Mouse (Mus musculus): ENCODE results near the gene Spc25. TPM values are rescaled to one million over a fixed set of nuclear protein-coding genes. Genes with fewer than 3 reads are reported as not detected.

Spc25 gene
- total RNA-seq, 2 experiments from 2014 or later, result 4.0 to 5.0 TPM

DNA sequence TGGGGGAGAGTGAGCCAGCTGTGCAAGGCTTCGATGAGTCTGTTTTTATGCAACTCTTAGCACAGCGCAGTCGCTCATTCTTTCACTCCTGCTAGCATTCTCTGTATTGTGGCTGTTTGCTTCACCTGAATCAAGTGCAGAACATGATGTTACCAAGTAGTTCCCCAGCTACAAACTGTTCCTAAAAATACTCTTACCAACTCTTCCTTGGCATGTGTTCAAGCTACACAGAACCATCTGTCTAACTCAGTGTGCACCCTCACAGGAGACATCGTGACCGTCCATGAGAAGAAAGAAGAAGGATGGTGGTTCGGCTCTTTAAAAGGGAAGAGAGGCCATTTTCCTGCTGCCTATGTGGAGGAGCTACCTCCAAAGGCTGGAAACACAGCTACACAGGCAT is 17.3 kb downstream of the Spc25 start:
- DNase-seq (ENCODE audit: low spot score in 2 of 2), result no peak

DNA sequence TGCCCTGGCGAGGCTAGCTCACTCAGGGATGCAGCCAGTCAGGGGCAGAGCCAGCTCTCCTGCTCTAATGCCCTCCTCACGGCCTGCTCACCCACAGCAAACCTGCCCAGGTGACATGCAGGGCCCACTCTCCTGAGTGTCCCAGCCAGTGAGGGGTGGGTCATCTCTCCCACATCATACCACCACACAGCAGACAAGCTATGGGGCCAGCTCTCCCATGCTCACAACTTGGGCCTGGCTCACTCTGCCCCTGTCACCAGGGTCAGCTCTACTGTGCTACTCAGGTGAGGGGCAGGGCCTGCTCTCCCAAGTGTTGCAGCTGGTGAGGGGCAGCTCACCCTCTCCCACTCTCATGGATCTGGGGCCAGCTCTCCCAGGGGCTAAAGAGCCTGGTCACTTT is 18.0 kb downstream of the Spc25 start:
- no peak for DNase-seq (ENCODE audit: low spot score in 2 of 2)

DNA sequence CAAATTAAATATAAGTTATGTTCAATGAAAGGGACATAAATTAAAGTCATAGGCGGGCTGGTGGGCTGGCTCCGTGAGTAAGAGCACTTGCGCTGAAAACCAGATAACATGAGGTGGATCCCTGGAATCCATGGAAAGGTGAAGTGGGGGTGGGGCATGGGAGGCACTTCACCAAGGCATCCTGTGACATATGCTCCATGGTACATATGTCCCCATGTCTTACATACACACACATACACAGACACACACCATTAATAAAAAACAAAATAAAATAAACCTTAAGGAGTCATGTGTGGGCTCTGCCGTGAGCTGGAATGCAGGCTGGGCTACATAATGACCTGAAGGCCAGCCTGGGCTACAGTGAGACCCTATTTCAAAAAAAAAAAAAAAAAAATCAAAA is 26.3 kb downstream of the Spc25 start:
- no peak for DNase-seq (ENCODE audit: low spot score in 2 of 2)

DNA sequence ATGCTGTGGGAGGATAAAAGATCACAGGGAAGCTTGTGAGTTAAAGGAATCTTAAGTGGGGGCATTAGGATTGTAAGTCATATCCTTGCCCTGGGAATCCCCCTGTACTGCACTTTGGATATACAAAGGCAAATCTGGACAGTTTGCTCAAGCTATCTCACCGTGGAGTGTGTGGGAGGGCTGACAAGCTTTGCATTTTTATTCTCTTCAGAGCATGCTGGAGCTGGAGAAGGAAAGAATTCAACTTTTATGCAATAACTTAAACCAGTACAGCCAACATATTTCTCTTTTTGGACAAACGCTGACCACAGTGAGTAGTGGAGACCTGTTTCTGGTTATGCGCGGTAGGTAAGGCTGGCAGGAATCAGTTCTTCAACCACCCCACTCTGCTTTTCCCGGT is 30.7 kb downstream of the Spc25 start:
- no peak for DNase-seq (ENCODE audit: low spot score in 2 of 2)

DNA sequence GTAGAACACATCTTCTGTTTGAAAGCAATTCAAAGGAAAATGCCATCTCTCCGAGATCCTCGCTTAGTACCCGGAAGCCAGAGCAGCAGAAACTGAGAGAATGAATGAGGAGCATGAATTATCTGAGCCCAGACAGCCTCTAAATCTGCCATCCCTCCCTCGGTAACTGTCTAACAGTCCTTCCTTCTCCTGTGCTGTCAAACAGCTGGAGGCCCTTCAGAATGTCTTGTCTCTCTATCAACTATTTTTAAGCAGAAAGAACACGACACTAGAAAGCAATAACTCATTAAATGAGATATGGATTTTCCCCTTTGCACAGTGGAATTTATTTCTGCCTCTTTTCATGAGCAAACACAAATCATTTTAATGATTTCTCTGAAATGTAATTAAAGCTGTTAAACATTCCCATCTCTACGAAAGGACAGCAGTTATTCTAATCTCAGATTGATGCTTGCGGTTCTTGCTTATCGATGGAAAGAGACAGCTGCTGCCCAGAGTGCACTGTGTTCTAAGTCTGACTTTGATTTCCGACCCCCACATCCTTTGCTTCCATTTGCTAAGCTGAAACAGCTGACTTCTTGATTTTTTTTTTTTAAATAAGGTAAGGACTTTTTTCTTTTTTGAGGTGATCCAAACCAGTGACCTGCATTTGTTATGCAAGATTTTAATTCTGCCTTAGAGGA is 35.5 kb downstream of the Spc25 start:
- no peak for DNase-seq (ENCODE audit: low spot score in 2 of 2)

DNA sequence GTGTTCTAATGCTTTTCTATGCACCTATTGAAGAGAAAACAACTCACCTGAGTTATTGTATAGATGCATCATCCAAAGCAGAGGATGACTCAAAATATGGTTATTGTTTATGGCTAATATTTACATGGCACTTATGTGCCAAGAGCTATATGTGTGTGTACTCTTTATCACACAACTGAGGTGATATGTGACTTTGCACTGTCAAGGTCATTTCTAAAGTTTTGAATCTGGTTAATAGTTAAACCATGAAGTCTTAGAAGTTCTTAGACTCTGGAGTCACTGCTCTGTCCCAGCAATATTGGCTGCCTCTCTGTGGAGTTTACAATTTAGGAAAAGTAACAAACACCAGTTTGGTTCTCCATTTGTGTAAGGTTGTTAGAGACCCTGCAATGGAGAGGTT is 47.1 kb downstream of the Spc25 start:
- DNase-seq (ENCODE audit: low spot score in 2 of 2), result no peak

DNA sequence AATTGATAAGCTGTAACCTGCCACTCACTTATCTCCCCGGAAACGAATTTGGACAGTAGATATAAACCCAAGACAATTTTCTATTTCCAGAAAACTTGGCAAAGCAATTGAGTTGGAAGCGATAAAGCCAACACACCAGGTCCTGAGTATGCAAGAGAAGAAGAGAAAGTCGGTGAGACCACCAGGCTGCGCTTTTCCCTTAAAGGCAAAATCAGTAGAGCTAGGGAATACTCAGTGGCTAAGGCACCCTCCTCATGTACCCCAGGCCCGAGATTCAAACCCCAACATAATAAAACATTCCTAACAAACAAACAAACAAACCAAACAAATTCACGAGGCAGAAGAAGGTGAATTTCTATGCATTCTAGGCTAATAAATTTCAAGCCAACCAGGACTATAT is 49.7 kb downstream of the Spc25 start:
- DNase-seq (ENCODE audit: low spot score in 2 of 2), result no peak

DNA sequence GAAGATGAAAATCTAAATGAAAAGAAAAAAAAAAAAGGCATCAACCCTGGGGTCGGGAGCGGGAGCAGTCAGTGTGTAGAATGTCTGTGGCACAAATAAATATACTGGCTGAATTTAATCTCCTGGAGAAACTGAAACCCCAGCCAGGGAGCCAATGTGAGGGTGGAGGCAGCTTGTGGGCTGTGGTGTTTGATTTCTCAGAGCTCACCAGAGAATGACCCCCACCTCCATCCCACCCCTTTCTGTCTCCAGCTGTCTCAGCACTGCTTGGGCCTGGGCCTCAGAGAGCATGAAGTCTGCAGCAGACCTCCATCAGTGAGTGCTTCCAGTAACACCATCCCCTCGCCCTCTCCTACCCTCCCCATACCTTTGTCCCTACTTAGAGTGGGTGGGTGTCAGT is 50.1 kb downstream of the Spc25 start:
- no peak for DNase-seq (ENCODE audit: low spot score in 2 of 2)

DNA sequence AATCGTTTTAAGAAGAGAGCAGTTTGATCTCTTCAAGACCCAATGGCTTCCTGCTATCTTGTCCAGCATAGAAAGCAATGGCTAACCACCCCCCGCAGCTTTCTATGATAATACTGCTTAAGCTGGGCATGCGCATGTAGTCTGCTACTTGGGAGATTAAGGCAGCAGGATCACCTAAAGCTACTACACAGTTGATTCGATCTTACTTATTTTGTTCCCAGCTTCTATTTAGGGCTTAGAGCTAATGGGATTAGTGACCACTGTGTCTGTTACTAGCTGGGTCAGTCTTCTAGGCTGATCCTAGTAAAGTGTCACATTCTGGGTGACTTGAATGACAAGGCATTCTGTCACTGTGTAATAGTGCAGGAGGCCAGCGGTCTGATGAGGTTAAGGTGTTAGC is 55.2 kb downstream of the Spc25 start:
- DNase-seq (ENCODE audit: low spot score in 2 of 2), result no peak

DNA sequence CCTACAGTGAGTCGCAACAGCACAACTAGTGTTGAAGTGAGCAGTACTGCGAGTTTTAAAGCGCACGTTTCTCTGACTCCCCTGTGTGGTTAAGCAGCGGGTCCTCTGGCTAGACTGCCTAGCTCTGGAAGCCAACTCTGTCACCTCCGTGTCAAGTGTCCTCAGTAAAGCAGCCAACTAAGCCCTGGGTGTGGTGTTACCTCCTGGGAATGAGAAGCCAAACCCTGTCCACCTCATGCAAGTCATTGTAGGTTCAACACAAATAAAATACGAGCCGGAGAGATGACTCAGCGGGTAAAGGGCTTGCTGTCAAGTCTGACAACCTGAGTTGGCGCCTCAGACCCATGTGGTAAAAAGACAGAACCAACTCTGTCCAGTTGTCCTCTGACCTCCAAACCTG is 56.8 kb downstream of the Spc25 start:
- no peak for DNase-seq (ENCODE audit: low spot score in 2 of 2)

DNA sequence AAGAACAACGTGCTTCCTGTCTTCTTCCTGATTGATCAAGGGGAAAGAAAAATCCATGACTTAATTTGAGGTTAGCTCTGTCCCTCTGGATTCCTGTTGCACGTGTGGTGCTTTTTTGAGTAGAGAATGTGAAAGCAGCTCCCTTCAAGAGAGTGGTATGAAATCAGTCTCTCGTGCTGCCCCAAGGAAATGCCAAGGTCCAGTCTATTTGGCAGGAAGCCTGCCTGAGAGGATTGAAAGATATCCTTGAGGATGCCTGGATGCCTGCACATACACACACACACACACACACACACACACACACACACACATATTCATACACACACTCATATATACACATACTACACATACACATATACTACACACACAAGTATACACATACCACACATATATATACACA is 57.3 kb downstream of the Spc25 start:
- DNase-seq (ENCODE audit: low spot score in 2 of 2), result no peak

Other genes with a start within 250 kb of the Spc25 start
- gene Nostrin, start 70.4 kb downstream of the Spc25 start, total RNA-seq (2021), result 1 to 10 TPM; 4.0 to 5.0 TPM
- gene G6pc2, start 4.9 kb upstream of the Spc25 start, total RNA-seq (2021), result not detected
- under 1 TPM; 0.14 to 0.18 TPM for gene Abcb11, start 136.4 kb upstream of the Spc25 start, total RNA-seq (2021)
- gene Dhrs9, start 174.3 kb upstream of the Spc25 start, total RNA-seq (2021), result not detected

Data from layer of hippocampus, postnatal 10 days (tissue).